Mouse (Mus musculus) stomach, postnatal 0 days (tissue): ENCODE results near the gene Tfb2m. TPM values are rescaled to one million over a fixed set of nuclear protein-coding genes. Genes with fewer than 3 reads are reported as not detected.
A peak's percentile ranks its signal among the peaks of the same experiment; 100 is the strongest.

Experiments
- ATAC-seq: fragments of 200-750 bp; cut with Nextera tagmentation; 2 replicates; pipeline ENCODE4 v1.8.0; 2017; ENCODE audit not compliant: low FRiP score, low TSS enrichment
- DNase-seq: peaks from one replicate; pipeline ENCODE4 v3.0.0-alpha.2; 2016; ENCODE audit warnings: low spot score
- H3K27ac ChIP-seq: fragments of 300-500 bp; sonication (generic); replicated peaks from 2 replicates; pipeline ENCODE4 v1.5.1; 2014; ENCODE audit warnings: mild to moderate bottlenecking, control low read depth
- H3K27me3 ChIP-seq: fragments of 300-500 bp; sonication (generic); 2 replicates; pipeline ENCODE4 v1.6.1; 2014; ENCODE audit warnings: low read length; ENCODE audit not compliant: control insufficient read depth, insufficient read depth
- H3K36me3 ChIP-seq: fragments of 300-500 bp; sonication (generic); 2 replicates; pipeline ENCODE4 v1.6.1; 2014; ENCODE audit warnings: low read length, mixed read lengths; ENCODE audit not compliant: control insufficient read depth, insufficient read depth
- H3K4me1 ChIP-seq: fragments of 300-500 bp; sonication (generic); replicated peaks from 2 replicates; pipeline ENCODE4 v1.6.1; 2014; ENCODE audit warnings: antibody characterized with exemption; ENCODE audit not compliant: control insufficient read depth, insufficient read depth
- H3K4me2 ChIP-seq: fragments of 300-500 bp; sonication (generic); replicated peaks from 2 replicates; pipeline ENCODE4 v1.6.1; 2014; ENCODE audit warnings: low read depth, mild to moderate bottlenecking, control low read depth, moderate library complexity
- H3K4me3 ChIP-seq: fragments of 300-500 bp; sonication (generic); 2 replicates; pipeline ENCODE4 v1.5.1; 2014; ENCODE audit warnings: low read depth, low read length, control low read depth
- H3K9ac ChIP-seq: fragments of 300-500 bp; sonication (generic); 2 replicates; pipeline ENCODE4 v1.6.1; 2014; ENCODE audit warnings: mild to moderate bottlenecking, low read length, control low read depth, mixed read lengths
- H3K9me3 ChIP-seq: fragments of 300-500 bp; sonication (generic); 2 replicates; pipeline ENCODE4 v1.6.1; 2016; ENCODE audit warnings: low read length; ENCODE audit not compliant: control insufficient read depth
- CTCF ChIP-seq: IDR thresholded peaks from 2 replicates; pipeline ENCODE4 v1.5.1; 2016; ENCODE audit warnings: antibody characterized with exemption, low read depth, mild to moderate bottlenecking, moderate library complexity
- EP300 ChIP-seq: optimal IDR thresholded peaks from 2 replicates; pipeline ENCODE3; 2016; ENCODE audit warnings: antibody characterized with exemption
- WGBS: fragments of 180-500 bp; shearing (Covaris S2); extraction: QIAGEN DNeasy Blood & Tissue Kit; methylation state at CpG from one replicate; pipeline ENCODE4 v1.1.7; 2014; 5-methylcytosine and 5-hydroxymethylcytosine counted together
- polyA plus RNA-seq: library from polyadenylated mRNA; unstranded; fragments of >200 nt; fragmentation: Nextera tagmentation; extraction: Ambion mirVana; gene quantifications from 2 replicates; pipeline ENCODE4 v1.2.1, GENCODE M21; 2015

The Tfb2m gene
- polyA plus RNA-seq, 1 experiment from 2014 or later = 28.7 TPM

DNA sequence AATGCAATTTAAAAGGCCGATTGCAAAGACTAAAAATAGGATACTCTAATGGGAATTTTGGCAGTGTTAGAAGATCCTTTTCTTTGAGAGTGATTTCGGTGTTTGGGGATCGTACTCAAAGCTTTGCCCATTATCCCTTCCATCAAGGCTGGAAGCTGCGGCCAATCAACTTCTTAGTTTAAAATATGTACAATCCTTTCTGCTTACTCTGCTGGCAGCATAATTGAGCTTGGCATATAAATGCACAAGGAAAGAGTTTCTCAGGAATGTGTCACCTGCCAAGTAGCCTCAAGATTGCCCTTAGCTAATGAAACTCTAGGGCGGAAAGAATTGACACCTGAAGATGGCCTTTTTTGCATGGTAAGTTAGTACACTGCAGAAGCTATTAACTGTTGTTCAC lies 1.1 kb upstream of the Tfb2m start:
- H3K4me2 ChIP-seq = peak overlapping the region; percentile 69
- H3K4me3 ChIP-seq = peak overlapping the region; percentile 82
- H3K36me3 ChIP-seq = no peaks in the 10 kb centered on the region
- H3K4me1 ChIP-seq = 0 out of 2 replicates have a peak, but pooled peaks cover 6% of the 10 kb centered on the region
- 3% methylated on average over 5 of the region's 5 CpGs for WGBS
- no peaks in the 10 kb centered on the region for H3K9me3 ChIP-seq
- TF ChIP-seq EP300 = no peak
- TF ChIP-seq CTCF = no peak
- ATAC-seq (no peak), DNase-seq (no peak)
- H3K27me3 ChIP-seq = no peaks in the 10 kb centered on the region
- H3K9ac ChIP-seq = peak overlapping the region; percentile 84
- H3K27ac ChIP-seq = peak overlapping the region; percentile 46; the same call in 1 of the 2 replicates

DNA sequence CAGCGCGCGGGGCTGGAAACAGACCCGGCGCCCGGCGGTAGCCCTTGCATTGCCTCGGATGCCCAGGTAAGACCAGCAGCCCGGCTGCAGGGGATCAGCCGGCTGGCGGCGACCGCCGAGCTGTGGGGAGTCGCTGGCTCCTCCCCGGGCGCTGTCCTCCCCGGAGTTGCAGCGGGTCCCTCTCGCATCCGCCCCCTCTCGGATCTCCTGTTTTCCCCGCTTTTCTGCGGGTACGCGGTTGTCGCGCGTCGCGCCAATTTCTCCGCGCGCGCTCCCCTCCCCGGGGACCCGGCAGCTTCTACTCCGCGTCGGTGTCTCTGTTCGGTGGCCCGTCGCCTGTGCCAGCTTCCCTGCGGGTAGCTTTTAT lies 467 bp upstream of the Tfb2m start:
- no peaks in the 10 kb centered on the region for H3K27me3 ChIP-seq
- no peak for TF ChIP-seq EP300
- TF ChIP-seq CTCF = peak; percentile 20; the same call in 1 of the 2 replicates
- ATAC-seq (peak; percentile 66; the same call in 1 of the 2 replicates), DNase-seq (no peak)
- H3K4me3 ChIP-seq = peak overlapping the region; percentile 82
- peak overlapping the region; percentile 92 for H3K27ac ChIP-seq
- H3K4me2 ChIP-seq = peak overlapping the region; percentile 69
- WGBS = under 1% methylated on average over 36 of the region's 44 CpGs
- H3K9me3 ChIP-seq = no peaks in the 10 kb centered on the region
- H3K9ac ChIP-seq = peak overlapping the region; percentile 84
- H3K4me1 ChIP-seq = 0 out of 2 replicates have a peak, but pooled peaks cover 6% of the 10 kb centered on the region
- H3K36me3 ChIP-seq = no peaks in the 10 kb centered on the region

DNA sequence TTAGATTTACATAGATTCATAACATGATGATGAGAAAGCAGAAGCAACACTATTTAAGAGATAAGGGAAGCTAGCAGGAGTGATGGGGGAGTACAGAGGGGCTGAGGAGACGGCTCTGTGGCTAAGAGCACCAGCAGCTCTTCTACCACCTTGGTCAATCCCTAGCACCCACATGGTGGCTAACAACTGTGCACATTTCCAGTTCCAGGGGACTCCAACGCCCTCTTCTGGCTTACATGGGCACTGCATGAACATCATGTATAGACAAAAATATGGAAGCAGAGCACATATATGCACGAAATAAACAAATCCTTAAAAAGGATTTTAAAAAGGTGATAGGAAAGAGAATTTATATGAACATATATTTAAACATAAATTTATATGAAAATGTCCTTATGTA lies 4.6 kb downstream of the Tfb2m start:
- 0 out of 2 replicates have a peak, but pooled peaks cover 3% of the 10 kb centered on the region for H3K4me1 ChIP-seq
- H3K4me3 ChIP-seq = no peak overlapping the region
- H3K27ac ChIP-seq = no peak overlapping the region
- no peaks in the 10 kb centered on the region for H3K27me3 ChIP-seq
- DNase-seq = no peak
- WGBS = 63% methylated on average over 3 of the region's 3 CpGs
- peaks cover 9% of the 10 kb centered on the region for H3K36me3 ChIP-seq
- ATAC-seq = no peak
- TF ChIP-seq CTCF (peak; percentile 60), EP300 (no peak)
- H3K4me2 ChIP-seq = no peak overlapping the region
- no peaks in the 10 kb centered on the region for H3K9me3 ChIP-seq
- H3K9ac ChIP-seq = no peak overlapping the region

DNA sequence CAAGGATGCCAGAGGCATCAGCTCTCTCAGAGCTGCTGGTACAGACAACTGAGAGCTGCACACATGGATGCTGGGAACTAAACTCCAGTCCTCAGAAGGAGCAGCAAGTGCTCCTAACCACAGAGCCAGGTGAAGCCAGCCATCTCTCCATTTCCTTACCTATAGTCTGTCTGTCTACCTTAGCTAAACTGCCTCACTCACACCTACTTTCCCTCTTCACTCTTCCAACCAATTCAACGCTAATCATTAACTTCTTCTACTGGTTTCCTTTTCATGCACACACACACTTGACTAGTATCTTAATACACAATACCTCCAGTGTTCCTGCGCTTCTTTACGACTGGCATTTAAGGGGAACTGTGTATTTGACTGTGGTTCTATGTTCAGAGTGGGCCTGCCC lies 6.2 kb downstream of the Tfb2m start:
- TF ChIP-seq CTCF (no peak), EP300 (no peak)
- whole genome bisulfite sequencing = 69% methylated on average over 3 of the region's 3 CpGs
- ATAC-seq (peak; percentile 62; the same call in 1 of the 2 replicates), DNase-seq (no peak)
- no peaks in the 10 kb centered on the region for H3K27me3 ChIP-seq
- no peaks in the 10 kb centered on the region for H3K9me3 ChIP-seq
- no peak overlapping the region for H3K27ac ChIP-seq
- no peak overlapping the region for H3K4me2 ChIP-seq
- no peak overlapping the region for H3K9ac ChIP-seq
- H3K4me3 ChIP-seq = no peak overlapping the region
- no peaks in the 10 kb centered on the region for H3K4me1 ChIP-seq
- H3K36me3 ChIP-seq = peaks cover 11% of the 10 kb centered on the region

DNA sequence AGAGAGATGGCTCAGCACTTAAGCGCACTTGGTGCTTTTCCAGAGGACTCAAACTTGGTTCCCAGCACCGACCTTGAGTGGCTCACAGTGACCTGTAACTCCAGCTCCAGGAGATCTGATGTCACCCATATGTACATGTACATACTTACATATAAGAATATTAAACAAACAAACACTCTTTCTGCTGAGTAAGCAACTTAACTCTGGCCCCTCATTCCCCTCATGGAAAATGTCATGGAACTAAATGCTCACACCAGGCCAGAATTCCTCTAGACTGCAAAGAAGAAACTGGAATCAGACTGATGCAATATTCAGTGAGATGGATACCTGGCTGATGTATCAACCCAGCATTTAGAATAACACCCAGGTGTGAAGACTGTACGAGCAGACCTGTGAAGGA lies 7.0 kb downstream of the Tfb2m start:
- 98% methylated on average over 3 of the region's 3 CpGs for WGBS
- no peak overlapping the region for H3K4me3 ChIP-seq
- H3K36me3 ChIP-seq = peaks cover 11% of the 10 kb centered on the region
- H3K27me3 ChIP-seq = no peaks in the 10 kb centered on the region
- no peak overlapping the region for H3K9ac ChIP-seq
- DNase-seq (no peak), ATAC-seq (no peak)
- H3K4me2 ChIP-seq = no peak overlapping the region
- H3K4me1 ChIP-seq = no peaks in the 10 kb centered on the region
- no peaks in the 10 kb centered on the region for H3K9me3 ChIP-seq
- H3K27ac ChIP-seq = no peak overlapping the region
- TF ChIP-seq CTCF (no peak), EP300 (no peak)

DNA sequence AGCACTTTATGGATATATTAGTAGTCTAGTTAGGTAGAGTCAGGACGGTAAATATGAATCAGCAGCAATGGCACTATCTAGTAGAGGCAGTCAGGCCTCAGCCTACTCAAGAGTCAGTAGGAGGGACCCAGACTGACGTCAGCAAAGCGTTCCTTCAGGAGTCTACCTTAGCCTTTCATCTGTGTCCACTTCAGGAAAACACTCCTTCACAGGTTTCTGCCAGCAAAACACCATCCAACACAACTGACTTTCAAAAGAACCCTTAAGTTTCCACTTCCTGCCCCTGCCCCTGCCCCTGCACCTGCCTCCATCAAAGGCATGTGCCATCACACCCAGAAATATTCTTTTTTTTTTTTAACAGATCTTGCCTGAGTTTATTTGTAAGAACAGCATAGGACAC lies 26.2 kb downstream of the Tfb2m start:
- Histone ChIP-seq H3K9ac (no peak overlapping the region), H3K27ac (no peak overlapping the region), H3K4me3 (no peak overlapping the region), H3K9me3 (no peaks in the 10 kb centered on the region), H3K4me1 (no peaks in the 10 kb centered on the region), H3K4me2 (no peak overlapping the region), H3K27me3 (no peaks in the 10 kb centered on the region), H3K36me3 (no peaks in the 10 kb centered on the region)
- no peak for DNase-seq
- no peak for ATAC-seq
- TF ChIP-seq CTCF = no peak
- TF ChIP-seq EP300 = no peak
- WGBS = 73% methylated on average over 3 of the region's 3 CpGs
